Mouse (Mus musculus): ENCODE measurements around the gene Rnf214. TPM values are rescaled to one million over a fixed set of nuclear protein-coding genes. Genes with fewer than 3 reads are reported as not detected.

Gene Rnf214
- total RNA-seq, 2 experiments from 2014 or later, result 36.3 to 39.4 TPM

Small RNAs within 50 kb of the gene (microRNA-seq; reads per million reads assigned to microRNA genes)
- gene Mir7087, result 0.35 to 0.61 reads per million in 2 experiments

Other genes starting within 250 kb of the Rnf214 start
- gene Cep164, start 78.2 kb downstream of the Rnf214 start, total RNA-seq (2021), result 10 to 100 TPM; 13.9 to 15.7 TPM
- gene Bace1, start 68.3 kb downstream of the Rnf214 start, total RNA-seq (2021), result 10 to 100 TPM; 38.3 to 41.3 TPM
- gene Pcsk7, start 414 bp downstream of the Rnf214 start, total RNA-seq (2021), result 10 to 100 TPM; 20.6 to 25.2 TPM
- 100 to 1,000 TPM; 111 to 124 TPM for gene Tagln, start 29.1 kb upstream of the Rnf214 start, total RNA-seq (2021)
- gene Sidt2, start 48.3 kb upstream of the Rnf214 start, total RNA-seq (2021), result 10 to 100 TPM; 57.1 to 67.0 TPM
- 100 to 1,000 TPM; 104 TPM for gene Pafah1b2, start 105.8 kb upstream of the Rnf214 start, total RNA-seq (2021)
- gene Sik3, start 105.9 kb upstream of the Rnf214 start, total RNA-seq (2021), result 10 to 100 TPM; 64.6 to 66.9 TPM

Measured in heart, postnatal 4 days (tissue).